Mouse (Mus musculus) embryonic fibroblast, embryonic 13.5 days (primary cell): ENCODE measurements at regions not wholly inside any gene's neighbourhood (a gene's known extent, or its start where the extent isn't known, plus 50 kb on each side); places are given as distances from the start of the nearest gene placed in this dataset.

ENCODE experiments used
- CTCF ChIP-seq: IDR thresholded peaks from 2 replicates; pipeline ENCODE4 v1.5.1; 2011; ENCODE audit warnings: mild to moderate bottlenecking, control low read depth, low read length, moderate library complexity, borderline replicate concordance; ENCODE audit not compliant: insufficient read depth
- POLR2A ChIP-seq: IDR thresholded peaks from 2 replicates; pipeline ENCODE4 v1.6.1; 2011; ENCODE audit warnings: low read depth, mild to moderate bottlenecking, control low read depth, low read length, moderate library complexity

GRCm38 (mm10) chr10:83945503-83945902 is 222.8 kb downstream of the 1500009L16Rik start:
- no peak for TF ChIP-seq CTCF
- TF ChIP-seq POLR2A: no peak
